Mouse (Mus musculus): Measurements from ENCODE around the gene Pdlim7.

DNA sequence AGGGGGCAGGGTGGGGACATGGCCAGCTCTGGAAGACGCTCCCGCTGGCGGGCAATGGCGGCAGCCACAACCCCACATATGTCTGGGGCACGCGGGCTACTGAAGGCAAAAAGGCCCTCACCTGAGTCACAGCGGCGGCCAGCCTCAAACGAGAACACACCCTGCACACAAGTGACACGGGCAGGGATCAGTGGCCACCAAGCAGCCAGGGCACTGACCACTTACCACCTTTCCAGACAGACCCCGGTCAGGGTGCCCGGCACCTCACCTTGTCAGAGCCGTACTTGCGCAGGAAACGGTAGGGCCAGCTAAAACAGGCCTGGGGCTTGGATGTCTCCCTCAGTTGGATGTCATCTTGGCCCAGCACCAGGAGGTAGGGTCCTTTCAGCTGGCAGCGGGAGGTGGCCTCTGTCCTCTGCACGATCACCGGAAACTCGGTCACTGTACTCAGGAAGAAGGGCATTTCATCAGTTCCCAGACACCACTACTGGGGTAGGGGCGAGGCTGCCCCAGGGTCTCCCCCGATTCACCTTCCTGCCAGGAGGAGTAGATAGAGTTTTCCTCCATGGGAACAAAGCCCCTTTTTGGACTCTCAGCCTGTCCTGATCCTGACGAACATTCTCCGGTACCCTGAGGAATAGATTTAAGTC, 10.6 kb upstream of the Pdlim7 start:
- TF ChIP-seq CTCF (IDR thresholded peaks at IDR 0.05; ENCODE audit: low read depth, low read length) (no peak), GATA1 (IDR thresholded peaks at IDR 0.05; ENCODE audit: borderline replicate concordance, low read length) (no peak), POLR2AphosphoS5 (IDR thresholded peaks at IDR 0.05; ENCODE audit: insufficient replicate concordance, low read depth, low read length) (no peak), TAL1 (conservative IDR thresholded peaks at IDR 0.05; ENCODE audit: low read depth, low read length) (no peak)
